Mouse (Mus musculus) midbrain, embryonic 10.5 days (tissue): ENCODE measurements around the gene Cd180. TPM values are rescaled to one million over a fixed set of nuclear protein-coding genes. Genes with fewer than 3 reads are reported as not detected.

Experiments
- DNase-seq: peaks from one replicate; pipeline ENCODE4 v3.0.0-alpha.2; 2017; ENCODE audit warnings: low spot score
- H3K27ac ChIP-seq: fragments of 300-500 bp; sonication (generic); replicated peaks from 2 replicates; pipeline ENCODE4 v1.5.1; 2016; ENCODE audit warnings: mild to moderate bottlenecking
- H3K27me3 ChIP-seq: fragments of 300-500 bp; sonication (generic); 2 replicates; pipeline ENCODE4 v1.6.1; 2016; ENCODE audit warnings: low read depth, mild to moderate bottlenecking; ENCODE audit not compliant: poor library complexity, severe bottlenecking
- H3K36me3 ChIP-seq: fragments of 300-500 bp; sonication (generic); 2 replicates; pipeline ENCODE4 v1.6.1; 2016; ENCODE audit warnings: mild to moderate bottlenecking, moderate library complexity
- H3K4me1 ChIP-seq: fragments of 300-500 bp; sonication (generic); 2 replicates; pipeline ENCODE4 v1.6.1; 2016
- H3K4me3 ChIP-seq: fragments of 300-500 bp; sonication (generic); 2 replicates; pipeline ENCODE4 v1.5.1; 2016; ENCODE audit warnings: mild to moderate bottlenecking, moderate library complexity
- H3K9me3 ChIP-seq: fragments of 300-500 bp; sonication (generic); replicated peaks from 2 replicates; pipeline ENCODE4 v1.6.1; 2016; ENCODE audit warnings: mild to moderate bottlenecking
- WGBS: fragments of 180-500 bp; shearing (Covaris S2); methylation state at CpG from one replicate; pipeline ENCODE4 v1.1.7; 2016; 5-methylcytosine and 5-hydroxymethylcytosine counted together
- polyA plus RNA-seq: library from polyadenylated mRNA; unstranded; fragments of >200 nt; fragmentation: Nextera tagmentation; extraction: Ambion mirVana; gene quantifications from 2 replicates; pipeline ENCODE4 v1.2.1, GENCODE M21; 2016

Gene Cd180
- polyA plus RNA-seq, 1 experiment from 2014 or later = 0.51 TPM

DNA sequence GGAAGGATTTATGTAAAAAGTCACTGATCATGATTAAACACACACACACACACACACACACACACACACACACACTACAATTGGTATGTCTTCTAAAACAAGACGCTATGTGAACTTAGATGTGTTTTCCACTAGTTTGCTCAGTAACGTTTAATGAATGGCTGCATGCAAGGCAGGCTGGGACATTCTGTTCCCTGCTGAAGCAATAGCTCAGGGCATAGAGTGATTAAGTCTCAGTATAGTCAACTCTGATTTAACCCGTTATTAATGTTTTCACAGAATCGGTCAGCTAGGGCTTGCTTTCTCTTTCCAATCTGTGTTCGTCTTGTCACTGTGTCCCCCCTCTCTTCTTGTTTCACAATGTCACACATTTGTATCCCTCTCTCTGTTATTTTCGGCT lies 82.1 kb downstream of the Cd180 start:
- DNase-seq = no peak
- no peaks in the 10 kb centered on the region for H3K9me3 ChIP-seq
- no peak overlapping the region for H3K27ac ChIP-seq
- no peak overlapping the region for H3K4me3 ChIP-seq
- peaks cover 62% of the 10 kb centered on the region for H3K36me3 ChIP-seq
- H3K27me3 ChIP-seq = no peaks in the 10 kb centered on the region
- H3K4me1 ChIP-seq = no peaks in the 10 kb centered on the region
- 85% methylated on average over 6 of the region's 6 CpGs for WGBS

DNA sequence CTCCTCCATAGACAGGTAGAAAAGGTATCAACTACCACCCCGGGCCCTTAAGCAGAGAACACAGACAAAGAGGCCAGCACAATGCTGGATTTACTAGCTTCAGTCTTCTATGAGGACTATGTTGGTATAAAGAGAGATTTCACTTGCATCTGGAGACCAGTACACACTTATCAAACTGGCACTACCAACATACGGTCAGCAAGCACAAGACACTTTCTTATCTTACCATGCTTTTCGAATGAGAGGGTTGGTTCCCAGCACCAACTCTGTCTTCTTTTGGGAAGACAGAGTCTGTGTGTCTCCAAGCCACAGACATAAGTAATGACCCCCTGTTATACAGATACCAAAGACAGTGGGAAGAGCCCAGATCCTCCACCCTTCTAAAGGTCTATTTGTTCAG lies 85.5 kb downstream of the Cd180 start:
- Histone ChIP-seq H3K27ac (no peak overlapping the region), H3K4me1 (no peaks in the 10 kb centered on the region), H3K9me3 (no peaks in the 10 kb centered on the region), H3K36me3 (peaks cover 68% of the 10 kb centered on the region), H3K4me3 (no peak overlapping the region), H3K27me3 (no peaks in the 10 kb centered on the region)
- no peak for DNase-seq
- WGBS = 93% methylated on average over 3 of the region's 3 CpGs

DNA sequence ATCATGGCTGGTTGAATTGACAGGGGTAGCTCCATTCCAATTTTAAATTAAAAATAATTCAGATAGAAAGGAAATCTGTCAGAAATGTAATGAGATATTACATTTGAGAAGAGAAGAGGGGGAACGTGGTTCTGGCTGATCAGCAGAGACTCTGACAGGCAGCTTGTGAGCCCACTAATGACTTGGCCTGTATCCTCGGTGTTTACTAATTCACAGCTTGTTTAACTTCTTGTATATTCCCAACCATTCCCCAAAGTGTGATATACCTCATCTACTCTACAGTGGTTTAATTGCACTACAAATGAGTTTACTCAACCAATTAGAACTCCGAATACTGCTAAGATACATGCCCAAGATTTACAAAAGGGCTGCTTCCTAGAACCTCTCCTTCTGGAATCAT lies 85.9 kb downstream of the Cd180 start:
- Histone ChIP-seq H3K4me3 (no peak overlapping the region), H3K9me3 (no peaks in the 10 kb centered on the region), H3K27ac (no peak overlapping the region), H3K36me3 (peaks cover 67% of the 10 kb centered on the region), H3K4me1 (no peaks in the 10 kb centered on the region), H3K27me3 (no peaks in the 10 kb centered on the region)
- no peak for DNase-seq
- 93% methylated on average over 3 of the region's 3 CpGs for WGBS

DNA sequence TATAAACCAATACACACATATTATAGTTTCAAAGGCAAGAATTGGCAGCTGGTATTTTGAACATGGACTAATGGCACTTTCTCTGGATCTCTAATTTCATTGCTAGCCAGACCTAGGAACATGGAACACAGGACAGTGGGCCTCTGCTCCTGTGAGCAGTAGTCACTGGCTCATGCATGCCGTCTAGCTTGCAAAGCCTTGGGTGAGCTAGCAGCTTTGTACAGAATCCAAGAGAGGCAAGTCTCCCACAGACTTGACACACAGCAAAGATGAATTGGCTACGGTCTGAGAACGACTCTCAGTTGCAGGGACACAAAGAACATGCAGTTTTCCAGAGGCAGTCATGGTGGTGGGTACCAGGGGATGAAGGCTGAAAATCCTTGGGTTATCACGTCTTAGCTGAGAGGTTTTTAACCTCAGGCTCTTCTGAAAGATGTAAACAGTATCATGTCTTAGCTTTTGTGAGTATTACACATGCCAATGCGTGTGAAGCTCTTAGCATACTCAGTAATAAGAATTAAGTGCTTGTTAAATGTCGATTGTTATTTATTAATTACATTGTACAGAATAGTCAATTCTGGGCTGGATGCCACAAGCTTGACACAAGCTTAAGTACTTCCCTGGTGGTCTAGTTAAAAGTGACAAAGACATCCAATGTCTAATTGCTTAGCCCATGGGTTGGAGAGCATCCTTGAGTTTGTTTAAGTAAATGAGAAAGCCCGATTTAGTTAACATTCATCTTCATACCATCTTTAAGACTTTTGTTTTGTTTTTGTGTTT lies 90.4 kb downstream of the Cd180 start:
- 90% methylated on average over 7 of the region's 7 CpGs for WGBS
- Histone ChIP-seq H3K4me3 (no peak overlapping the region), H3K4me1 (no peaks in the 10 kb centered on the region), H3K27ac (no peak overlapping the region), H3K27me3 (no peaks in the 10 kb centered on the region), H3K36me3 (peaks cover 81% of the 10 kb centered on the region), H3K9me3 (no peaks in the 10 kb centered on the region)
- DNase-seq = no peak

DNA sequence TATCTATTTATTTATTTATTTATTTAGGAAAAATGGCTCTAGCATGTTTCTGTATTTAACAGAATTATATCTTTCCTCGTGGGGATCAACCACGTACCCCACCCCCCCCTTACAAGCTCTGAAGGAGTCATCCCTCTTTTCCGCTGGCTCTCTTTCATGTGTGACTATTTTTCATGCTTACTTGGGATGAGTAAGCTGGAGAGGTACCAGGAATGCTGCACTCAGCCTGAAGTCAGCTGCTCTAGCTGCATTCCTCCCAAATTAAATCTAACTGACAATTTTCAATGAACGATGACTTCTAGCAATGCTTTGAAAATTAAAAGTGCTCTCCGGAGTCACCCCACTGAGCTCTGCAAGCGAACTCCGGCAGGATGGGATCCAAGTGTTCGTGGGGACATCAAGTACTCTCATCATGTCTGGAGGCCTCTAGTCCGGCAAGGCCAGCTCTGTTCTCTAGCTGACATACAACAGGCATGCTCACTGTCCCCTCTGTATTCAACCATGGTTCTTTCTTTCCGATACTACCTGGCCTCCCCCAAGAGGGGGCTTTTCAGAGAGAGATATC lies 93.4 kb downstream of the Cd180 start:
- H3K36me3 ChIP-seq = peaks cover 60% of the 10 kb centered on the region
- WGBS = 94% methylated on average over 10 of the region's 10 CpGs
- no peaks in the 10 kb centered on the region for H3K27me3 ChIP-seq
- H3K27ac ChIP-seq = no peak overlapping the region
- H3K4me1 ChIP-seq = peaks cover 8% of the 10 kb centered on the region; the same call in 1 of the 2 replicates
- H3K4me3 ChIP-seq = no peak overlapping the region
- H3K9me3 ChIP-seq = no peaks in the 10 kb centered on the region
- DNase-seq = no peak
